Mouse (Mus musculus) megakaryocyte-erythroid progenitor cell, adult 5-6 weeks (primary cell): Measurements from ENCODE around the gene F11r. TPM values are rescaled to one million over a fixed set of nuclear protein-coding genes. Genes with fewer than 3 reads are reported as not detected.
A peak's percentile ranks its signal among the peaks of the same experiment; 100 is the strongest.

ENCODE experiments used
- ATAC-seq: replicated peaks from 2 replicates; pipeline ENCODE4 v1.8.0; 2016; ENCODE audit warnings: mild to moderate bottlenecking, inconsistent platforms; ENCODE audit not compliant: severe bottlenecking, poor library complexity, low FRiP score, low TSS enrichment
- total RNA-seq, 2 experiments: library from RNA; stranded (forward) in 1 of 2; stranded (reverse) in 1 of 2; fragments of 200-1000, 215-1000 nt in 1 of 2; fragments of >200 nt in 1 of 2; fragmentation: Nextera tagmentation in 1 of 2; gene quantifications; 2 replicates each; pipeline ENCODE4 v1.2.3; 2014 to 2017

F11r gene
- total RNA-seq, 2 experiments from 2014 or later = 0.38 TPM; not detected in 1

DNA sequence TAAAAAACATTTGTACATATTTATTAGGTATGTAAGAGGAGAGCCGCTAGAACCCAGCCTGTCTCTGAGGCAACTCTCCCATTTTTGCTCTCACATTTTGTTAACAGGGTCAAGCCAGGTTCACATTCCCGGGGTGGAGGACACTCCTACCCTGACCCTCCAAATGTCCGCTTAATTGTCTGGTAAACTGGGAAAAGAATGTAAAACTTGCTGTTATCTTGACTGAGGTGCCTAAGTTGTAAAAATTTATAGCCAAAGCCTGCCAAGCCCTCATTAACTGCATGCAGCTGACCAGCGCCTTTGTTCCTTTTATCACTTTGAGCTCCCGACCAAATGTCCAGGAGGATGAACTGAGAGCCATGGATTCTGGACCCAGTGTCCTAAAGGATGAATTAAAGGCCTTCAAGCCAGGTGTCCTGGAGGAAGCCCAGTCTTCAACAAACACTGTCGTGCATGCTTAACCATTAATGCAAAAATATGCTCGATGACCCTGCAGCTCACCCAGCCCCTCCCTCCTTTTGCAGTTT lies 2.0 kb upstream of the F11r start:
- ATAC-seq = no peak

DNA sequence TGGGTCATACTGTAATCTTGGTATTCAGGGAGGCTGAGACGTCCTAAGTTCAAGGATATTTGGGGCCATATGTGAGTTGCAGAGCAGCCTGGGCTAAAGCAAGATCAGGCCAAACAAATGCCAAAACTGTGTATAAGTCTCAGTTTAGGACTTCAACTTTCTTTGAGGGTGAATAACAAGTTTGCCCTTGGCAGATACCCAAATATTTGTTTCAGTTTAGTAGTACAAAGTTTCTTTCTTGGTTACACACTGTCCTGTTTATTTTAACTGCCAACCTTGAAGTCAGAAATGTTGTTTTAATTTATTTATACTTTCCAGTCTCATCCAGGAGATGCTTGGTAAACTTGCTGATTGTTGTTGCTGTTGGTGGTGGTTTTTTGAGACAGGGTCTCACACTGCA lies 1.4 kb upstream of the F11r start:
- ATAC-seq = no peak

DNA sequence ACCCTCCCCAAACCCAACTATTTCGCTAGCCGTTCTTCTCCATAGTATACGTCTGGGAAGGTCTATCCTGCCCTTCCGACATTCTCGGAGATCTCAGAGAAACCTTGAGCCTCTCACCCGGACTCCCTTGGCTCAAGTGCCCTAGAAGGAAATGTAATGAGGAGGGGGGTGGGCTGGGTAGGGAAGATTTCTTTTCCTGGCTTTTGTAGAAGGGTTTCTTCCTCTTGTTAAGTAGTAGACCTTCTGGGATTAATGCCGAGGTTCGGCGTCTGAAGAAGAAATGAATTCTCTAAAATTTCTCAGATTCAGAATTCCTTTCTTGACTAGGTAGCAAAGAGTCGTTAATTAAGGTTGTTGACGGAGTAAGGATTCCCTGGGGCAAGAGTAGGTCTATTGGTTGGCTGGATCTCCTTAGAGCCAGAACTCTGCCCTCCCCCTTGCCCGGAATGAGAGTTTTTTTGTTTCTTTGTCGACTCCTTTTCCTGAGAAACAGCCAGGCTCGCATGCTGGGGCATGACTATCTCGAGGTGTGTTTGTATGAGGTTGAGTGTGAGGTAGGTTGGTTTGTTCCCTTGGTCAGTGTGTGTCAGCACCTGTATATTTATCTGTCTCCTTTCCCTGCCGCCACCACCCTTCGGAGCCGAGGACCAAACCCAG lies 807 bp downstream of the F11r start:
- no peak for ATAC-seq

DNA sequence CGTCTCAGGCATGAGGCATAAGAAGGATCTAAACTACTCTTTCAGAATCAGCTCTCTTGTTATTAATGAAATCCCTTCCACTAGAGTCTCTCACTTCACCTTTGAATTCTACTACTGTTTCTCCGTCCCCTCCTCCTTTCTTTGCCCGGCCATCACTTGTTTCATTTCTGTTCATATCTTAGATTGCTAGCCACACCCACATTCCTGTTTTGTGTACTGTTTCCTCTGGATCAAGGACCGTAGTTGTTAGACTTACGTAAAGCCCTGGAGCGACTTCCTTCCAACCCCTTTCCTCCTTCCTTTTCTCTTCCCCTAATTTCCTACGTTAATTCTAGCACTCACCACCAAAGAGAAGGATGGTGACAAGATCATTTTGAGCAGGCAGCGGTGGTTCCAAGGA lies 1.7 kb downstream of the F11r start:
- no peak for ATAC-seq

DNA sequence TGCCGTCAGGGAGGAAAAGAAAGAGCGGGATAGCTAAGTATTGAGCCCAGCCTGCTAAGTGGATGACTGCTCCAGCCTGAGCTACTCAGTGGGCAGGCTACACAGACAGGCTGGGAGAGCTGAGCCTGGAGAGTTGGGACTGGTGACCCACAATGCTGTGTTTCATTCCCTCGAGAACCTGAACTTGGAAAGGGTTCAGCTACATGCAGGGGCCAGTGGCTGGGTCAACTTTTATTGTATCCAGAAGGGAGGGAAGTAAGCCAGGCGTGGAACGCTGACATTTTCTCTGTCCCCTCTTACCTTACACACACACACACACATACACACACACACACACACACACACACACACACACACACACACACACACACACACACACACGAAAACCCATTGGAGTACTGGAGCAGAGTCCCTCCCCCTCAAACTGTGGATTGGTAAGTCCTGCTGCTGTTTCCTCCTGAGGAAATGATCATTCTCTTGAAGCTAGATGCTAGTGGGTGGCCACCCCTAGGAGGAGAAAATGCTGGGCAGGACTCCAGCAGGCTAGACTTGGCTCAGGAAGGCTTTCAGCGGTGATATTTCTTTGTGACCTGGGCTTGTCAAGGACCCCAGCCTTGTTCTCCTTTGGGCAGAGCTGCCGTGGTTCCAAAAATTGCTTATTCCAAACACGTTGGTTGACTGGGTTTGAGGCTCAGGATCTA lies 2.8 kb downstream of the F11r start:
- ATAC-seq = no peak

DNA sequence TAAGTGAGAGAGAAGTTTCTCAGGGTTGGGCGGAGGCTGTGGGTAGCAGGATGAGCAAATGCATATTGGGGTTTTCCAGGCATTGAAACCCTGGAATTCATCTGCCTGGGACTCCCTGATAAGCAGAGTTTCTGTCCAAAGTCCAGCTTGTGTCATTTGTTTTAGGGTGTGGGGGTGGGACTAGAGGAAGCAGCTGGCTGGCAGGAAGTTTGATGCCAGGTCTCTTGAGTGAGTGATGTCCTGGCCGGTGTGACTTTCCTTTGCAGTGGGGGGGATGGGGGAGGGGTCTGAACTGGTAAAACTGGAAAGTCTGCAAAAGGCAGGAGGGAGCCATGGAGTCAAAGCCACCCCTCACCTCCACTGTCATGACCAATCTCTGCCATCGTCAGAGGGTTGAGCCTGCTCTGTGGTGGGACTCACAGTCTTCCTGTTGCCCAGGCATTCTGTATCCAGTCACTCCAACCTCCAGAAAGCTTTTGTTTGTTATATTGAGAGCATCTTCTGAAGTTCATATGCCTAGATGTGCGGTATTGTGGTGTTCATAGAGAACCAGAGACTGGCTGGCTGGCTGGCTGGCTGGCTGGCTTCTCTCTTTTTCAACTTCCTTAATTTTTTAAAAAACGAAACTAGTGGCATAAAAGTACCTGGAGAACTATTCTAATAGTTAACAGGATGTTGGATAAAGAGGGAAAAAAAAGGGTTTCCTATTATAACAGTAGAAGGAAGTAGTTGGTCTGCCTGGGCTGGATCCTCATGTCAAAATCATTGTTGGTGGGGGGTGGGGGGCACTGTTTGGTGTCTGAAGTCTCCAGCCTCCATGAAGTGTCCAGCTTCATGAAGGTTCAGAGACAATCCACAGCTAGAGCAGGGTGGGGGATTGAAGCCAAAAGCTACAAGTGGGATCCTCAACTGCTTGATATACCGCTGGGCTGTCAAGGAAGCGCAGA lies 4.4 kb downstream of the F11r start:
- no peak for ATAC-seq

DNA sequence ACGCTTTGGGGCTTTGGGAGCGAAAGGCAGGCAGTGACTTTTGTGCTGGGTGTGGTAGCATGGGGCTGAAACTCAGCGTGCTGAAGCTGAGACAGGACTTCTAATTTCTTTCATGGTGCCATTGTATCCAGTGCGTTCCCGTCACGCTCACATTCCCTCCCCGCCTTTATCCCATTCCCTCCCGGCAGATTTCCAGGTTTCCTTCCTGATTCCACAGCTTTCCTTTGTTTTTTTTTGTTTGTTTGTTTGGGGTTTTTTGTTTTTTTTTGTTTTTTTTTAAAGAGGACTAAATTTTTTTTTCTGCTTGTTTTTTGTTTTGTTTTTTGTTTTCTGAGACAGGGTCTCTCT lies 5.1 kb downstream of the F11r start:
- ATAC-seq = no peak

DNA sequence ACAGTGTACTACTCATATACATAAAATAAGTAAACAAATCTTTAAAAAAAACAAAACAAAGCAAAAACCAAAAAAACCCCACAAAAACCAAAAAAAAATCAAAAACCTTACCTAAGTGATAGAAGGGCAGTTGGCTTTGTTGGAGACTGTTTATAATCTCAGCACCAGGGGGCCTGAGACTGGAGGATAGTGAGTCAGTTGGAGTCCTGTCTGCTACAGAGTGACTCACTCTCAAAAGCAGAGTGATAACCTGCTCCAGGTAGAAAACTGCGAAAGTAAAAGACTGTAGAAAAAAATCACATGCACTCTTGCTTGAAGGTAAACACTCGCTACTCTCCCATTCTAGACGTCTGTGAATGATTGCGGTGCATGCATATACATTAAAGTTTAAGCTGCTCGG lies 7.7 kb downstream of the F11r start:
- ATAC-seq = no peak

DNA sequence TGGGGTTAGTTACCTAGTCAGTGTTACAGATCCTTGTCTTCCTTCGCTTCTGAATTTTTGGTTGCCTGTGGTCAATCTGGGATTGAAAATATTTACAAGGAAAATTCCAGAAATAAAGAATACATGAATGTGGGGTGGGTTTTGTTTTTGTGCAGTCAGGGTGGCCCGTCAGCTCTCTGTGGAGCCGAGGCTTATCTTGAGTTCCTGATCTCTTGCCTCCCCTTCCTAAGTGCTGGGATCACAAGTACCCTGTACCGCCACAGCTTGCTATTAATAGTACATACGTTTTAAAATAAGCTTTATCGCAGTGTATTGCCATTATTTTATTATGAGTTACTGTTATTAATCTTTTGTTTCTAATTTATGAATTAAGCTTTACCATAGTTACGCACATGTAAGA lies 9.5 kb downstream of the F11r start:
- ATAC-seq = no peak

DNA sequence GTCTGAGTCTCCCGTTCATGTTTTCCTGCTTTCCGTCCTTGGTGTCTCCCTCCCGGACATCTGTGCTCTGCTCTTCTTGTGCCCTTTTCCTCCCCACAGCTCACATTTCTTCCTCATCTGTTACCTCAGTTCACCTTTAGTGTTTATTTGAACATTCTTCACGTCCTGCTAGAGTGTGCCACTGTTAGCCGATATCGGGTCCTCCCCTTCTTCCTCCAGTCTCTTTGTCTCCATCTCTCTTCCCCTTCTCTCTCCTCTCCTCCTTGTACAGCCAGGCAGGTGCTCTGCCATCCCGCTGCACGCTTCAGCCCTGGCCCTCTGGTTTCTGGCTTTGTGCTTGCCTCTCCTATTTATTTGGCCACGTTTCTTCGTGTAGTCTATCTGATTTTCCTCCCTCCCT lies 10.4 kb downstream of the F11r start:
- ATAC-seq = 0 out of 2 replicates have a peak, but pooled peaks have one; percentile 12

DNA sequence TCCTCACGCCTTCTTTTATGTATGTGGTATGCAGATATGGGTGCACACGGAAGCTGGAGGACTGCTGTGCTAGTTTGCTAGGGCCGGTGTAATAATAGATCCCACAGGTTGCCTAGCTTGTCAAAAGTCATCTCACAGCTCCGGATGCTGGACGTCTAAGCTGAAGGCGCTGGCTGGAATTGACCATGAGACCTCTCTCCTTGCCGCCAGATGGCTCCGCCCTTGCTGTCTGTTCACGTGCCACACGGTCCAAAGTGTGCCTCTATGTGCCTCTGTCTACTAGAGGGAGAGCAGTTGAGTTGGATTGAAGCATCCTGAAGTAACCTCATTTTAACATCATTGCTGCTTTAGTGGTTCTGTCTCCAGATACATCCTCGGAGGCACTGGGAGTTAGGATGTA lies 12.7 kb downstream of the F11r start:
- ATAC-seq = no peak

DNA sequence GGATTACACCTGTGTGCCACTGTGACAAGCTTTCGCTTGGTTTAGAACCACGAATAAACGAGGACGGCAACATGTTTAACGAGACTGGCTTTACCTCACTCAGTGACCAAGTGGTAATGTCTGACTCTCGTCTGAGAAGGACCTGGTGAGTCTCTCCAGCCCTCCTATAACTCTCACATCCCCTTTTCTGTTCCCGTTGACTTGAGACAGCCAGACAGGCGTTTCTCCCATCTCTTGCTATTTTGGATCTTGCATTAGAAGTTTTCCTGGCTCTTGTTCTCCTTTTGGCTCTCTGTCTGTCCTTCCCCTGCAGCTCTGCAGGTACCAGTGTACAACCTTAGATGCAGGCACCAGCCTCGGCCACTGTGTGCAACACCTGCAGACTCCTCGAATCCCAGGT lies 13.7 kb downstream of the F11r start:
- ATAC-seq = no peak

DNA sequence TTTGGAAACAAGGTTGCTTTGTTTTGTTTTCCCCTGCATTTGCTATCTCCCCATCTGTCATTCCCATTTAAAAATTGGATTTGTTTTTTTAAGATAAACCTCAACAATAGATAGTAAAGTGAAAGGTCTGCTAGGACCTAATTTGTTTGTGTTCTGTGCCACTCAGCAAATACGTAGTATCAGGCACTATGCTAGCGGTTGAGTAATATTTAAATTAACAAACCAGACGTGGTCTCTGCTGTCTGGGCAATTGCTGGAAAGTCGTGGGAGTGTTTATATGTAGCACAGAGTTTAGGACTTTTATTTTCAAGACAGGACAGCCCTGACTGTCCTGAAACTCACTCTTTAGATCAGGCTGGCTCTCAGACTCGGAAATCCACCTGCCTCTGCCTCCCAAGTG lies 15.2 kb downstream of the F11r start:
- no peak for ATAC-seq

DNA sequence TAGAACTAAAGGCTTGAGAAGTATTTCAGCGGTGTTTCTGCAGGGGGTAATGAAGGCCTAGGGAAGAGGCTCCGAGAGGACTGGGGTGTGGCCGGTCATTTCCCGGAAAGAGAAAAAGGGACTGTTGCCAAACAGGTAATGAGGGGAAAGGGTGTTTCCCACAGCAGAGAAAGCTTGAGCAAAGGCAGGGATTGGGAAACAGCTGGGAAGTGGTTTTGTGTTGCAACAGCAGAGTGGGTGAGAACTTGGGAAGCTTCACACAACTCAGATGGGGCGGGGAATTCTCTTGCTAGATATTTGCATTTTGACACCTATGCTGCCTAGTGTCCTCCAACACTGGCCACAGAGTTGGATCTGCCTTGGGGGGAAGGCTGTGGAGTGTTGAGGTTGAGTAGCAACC lies 15.6 kb downstream of the F11r start:
- no peak for ATAC-seq

DNA sequence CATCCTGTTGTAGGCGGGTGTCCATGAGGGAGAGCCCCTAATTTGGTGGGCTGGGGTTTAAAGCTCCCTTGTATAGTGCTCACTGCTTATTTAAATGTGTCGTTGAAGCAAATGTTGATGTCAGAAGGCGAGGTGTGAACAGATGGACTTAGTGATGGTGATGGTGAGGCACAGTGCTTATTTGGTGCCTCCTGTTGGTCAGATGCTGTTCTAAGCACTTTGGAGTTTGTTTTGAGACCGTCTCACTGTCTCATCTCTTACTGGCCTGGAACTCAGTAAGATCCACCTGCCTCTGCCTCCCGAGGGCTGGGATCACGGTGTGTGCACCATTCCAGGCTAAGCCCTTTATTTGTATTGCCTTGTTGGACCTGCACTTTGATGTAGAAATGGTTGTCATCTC lies 17.6 kb downstream of the F11r start:
- ATAC-seq = no peak

DNA sequence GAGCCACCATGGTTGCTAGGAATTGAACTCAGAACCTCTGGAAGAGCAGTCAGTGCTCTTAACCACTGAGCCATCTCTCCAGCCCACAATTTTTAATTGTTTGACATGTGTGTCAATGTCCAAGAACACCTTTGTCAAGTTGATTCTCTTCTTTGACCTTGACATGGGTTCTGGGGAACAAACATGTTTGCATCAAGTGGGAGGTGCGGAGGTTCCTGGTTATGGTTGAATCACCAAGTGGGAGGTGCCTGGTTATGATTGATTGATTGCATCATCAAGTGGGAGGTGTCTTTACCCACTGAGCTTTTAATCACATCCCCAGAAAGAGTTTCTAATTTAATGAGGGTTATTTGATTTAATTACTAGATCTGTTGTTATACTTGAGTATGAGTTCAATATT lies 20.2 kb downstream of the F11r start:
- no peak for ATAC-seq

DNA sequence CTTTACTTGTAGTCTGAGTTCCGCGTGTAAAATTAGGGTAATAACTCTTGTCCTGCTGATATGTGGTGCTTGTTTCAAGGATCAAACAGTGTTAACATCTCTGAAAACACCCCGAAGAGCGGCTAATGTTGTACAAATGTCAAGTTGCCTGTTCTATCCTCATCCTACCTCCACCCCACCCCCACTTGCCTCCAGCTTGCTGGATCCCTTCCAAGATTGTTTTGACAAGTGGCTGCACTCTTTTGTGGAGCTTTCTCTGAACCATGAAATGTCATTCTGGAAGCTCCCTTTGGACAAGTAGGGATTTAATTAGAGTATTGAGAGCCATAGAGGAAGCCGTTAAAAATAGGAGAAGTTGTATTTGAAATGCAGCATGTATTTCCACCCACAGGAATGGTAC lies 22.5 kb downstream of the F11r start:
- ATAC-seq = no peak

DNA sequence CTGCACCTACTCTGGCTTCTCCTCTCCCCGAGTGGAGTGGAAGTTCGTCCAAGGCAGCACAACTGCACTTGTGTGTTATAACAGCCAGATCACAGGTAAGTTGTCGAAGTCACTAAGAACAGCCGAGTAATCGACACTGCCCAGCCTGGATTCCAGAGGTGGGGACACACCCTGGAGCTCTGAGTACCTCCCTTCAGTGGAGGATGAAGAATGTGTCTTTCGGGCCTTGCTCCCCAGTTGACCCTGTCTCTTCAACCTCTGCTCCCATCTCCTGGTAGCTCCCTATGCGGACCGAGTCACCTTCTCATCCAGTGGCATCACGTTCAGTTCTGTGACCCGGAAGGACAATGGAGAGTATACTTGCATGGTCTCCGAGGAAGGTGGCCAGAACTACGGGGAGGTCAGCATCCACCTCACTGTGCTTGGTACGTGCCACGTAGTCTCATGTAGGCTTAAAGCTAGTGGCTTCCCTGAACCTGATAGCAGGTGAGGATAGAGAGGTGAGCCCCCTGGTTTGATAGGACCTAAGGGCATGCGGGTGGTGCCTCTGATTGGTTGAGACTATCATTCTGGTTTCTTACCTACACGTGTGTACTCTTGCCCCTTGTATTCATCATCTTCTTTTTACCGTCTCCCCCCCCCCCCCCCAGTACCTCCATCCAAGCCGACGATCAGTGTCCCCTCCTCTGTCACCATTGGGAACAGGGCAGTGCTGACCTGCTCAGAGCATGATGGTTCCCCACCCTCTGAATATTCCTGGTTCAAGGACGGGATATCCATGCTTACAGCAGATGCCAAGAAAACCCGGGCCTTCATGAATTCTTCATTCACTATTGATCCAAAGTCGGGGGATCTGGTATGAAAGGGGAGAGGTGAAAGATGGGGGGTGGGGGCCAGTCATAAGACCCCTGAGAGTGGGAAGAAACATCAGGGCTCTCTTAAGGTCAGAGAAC lies 23.5 kb downstream of the F11r start:
- ATAC-seq = no peak

DNA sequence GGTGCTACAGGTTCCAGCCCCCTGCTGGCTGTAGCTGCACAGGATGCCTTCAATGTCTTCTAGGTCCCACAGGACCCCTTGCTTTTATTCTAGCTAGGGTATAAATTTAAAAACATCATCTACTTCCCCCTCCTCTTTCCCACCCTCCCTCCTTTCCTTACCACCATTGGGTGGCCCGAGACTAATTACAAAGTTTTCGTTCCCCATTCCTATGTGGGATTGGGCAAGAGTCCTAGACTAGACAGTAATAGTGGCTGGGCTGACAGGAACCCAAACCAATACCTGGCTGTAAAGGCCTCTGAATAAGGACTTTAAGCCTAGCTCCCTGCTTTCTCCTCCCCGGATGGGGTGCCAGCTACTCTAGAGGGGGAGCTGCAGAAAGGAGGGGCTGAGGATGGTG lies 25.8 kb downstream of the F11r start:
- no peak for ATAC-seq
